Mouse (Mus musculus) hindbrain, embryonic 14.5 days (tissue): ENCODE measurements at regions not wholly inside any gene's neighbourhood (a gene's known extent, or its start where the extent isn't known, plus 50 kb on each side); places are given as distances from the start of the nearest gene placed in this dataset.

Experiments used
- ATAC-seq: fragments of 200-750 bp; cut with Nextera tagmentation; 2 replicates; pipeline ENCODE4 v1.8.0; 2017; ENCODE audit warnings: moderate number of reproducible peaks, mild to moderate bottlenecking, moderate TSS enrichment, moderate library complexity; ENCODE audit not compliant: low FRiP score
- DNase-seq: peaks from one replicate; pipeline ENCODE4 v3.0.0-alpha.2; 2015; ENCODE audit warnings: low spot score
- H3K27ac ChIP-seq: fragments of 300-500 bp; sonication (generic); 2 replicates; pipeline ENCODE4 v1.5.1; 2014; ENCODE audit warnings: mild to moderate bottlenecking, moderate library complexity
- H3K27me3 ChIP-seq: fragments of 300-500 bp; sonication (generic); 2 replicates; pipeline ENCODE4 v1.6.1; 2014; ENCODE audit warnings: mild to moderate bottlenecking, low read length, mixed read lengths; ENCODE audit not compliant: control insufficient read depth, insufficient read depth
- H3K36me3 ChIP-seq: fragments of 300-500 bp; sonication (generic); replicated peaks from 2 replicates; pipeline ENCODE4 v1.6.1; 2014; ENCODE audit not compliant: control insufficient read depth, insufficient read depth
- H3K4me1 ChIP-seq: fragments of 300-500 bp; sonication (generic); replicated peaks from 2 replicates; pipeline ENCODE4 v1.6.1; 2014; ENCODE audit warnings: antibody characterized with exemption, low read length, mixed read lengths; ENCODE audit not compliant: control insufficient read depth, insufficient read depth
- H3K4me2 ChIP-seq: fragments of 300-500 bp; sonication (generic); replicated peaks from 2 replicates; pipeline ENCODE4 v1.6.1; 2014; ENCODE audit warnings: mild to moderate bottlenecking, moderate library complexity
- H3K4me3 ChIP-seq: fragments of 300-500 bp; sonication (generic); replicated peaks from 2 replicates; pipeline ENCODE4 v1.5.1; 2014; ENCODE audit warnings: mild to moderate bottlenecking, low read length
- H3K9ac ChIP-seq: fragments of 300-500 bp; sonication (generic); 2 replicates; pipeline ENCODE4 v1.6.1; 2014
- H3K9me3 ChIP-seq: fragments of 300-500 bp; sonication (generic); 2 replicates; pipeline ENCODE4 v1.6.1; 2016; ENCODE audit warnings: low read length; ENCODE audit not compliant: control insufficient read depth
- WGBS: fragments of 180-500 bp; shearing (Covaris S2); extraction: QIAGEN DNeasy Blood & Tissue Kit; methylation state at CpG from one replicate; pipeline ENCODE4 v1.1.7; 2014; 5-methylcytosine and 5-hydroxymethylcytosine counted together

DNA sequence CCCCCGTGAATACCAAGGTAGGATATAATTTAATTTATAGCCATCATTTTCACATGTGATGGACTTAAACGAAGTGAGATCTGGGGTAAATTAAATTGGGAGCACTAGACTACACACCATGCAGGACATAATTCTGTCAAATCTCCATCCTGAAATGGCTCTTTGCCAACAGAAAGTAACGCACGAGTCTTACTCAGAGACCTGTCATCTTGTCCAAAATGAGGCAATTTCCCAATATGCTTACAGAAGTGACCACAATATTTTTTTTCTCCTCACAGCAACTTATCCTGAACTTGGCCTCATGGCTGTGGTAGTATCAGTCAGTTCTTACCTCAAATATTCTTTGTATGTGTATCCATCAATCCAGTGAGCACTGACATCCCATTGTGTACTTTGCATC, 955.2 kb downstream of the Gsdmc2 start:
- no peaks in the 10 kb centered on the region for H3K36me3 ChIP-seq
- ATAC-seq (no peak), DNase-seq (no peak)
- H3K4me1 ChIP-seq, result no peaks in the 10 kb centered on the region
- 73% methylated on average over 4 of the region's 4 CpGs for WGBS
- no peak overlapping the region for H3K4me3 ChIP-seq
- H3K9ac ChIP-seq, result no peak overlapping the region
- no peak overlapping the region for H3K27ac ChIP-seq
- H3K9me3 ChIP-seq, result peaks cover 4% of the 10 kb centered on the region; the same call in 1 of the 2 replicates
- H3K27me3 ChIP-seq, result no peaks in the 10 kb centered on the region
- no peak overlapping the region for H3K4me2 ChIP-seq

- Histone ChIP-seq H3K9me3 (peaks cover 4% of the 10 kb centered on the region; the same call in 1 of the 2 replicates), H3K4me2 (no peak overlapping the region), H3K4me3 (no peak overlapping the region), H3K9ac (no peak overlapping the region), H3K4me1 (no peaks in the 10 kb centered on the region), H3K27me3 (no peaks in the 10 kb centered on the region), H3K36me3 (no peaks in the 10 kb centered on the region), H3K27ac (no peak overlapping the region)
- ATAC-seq, result no peak
- WGBS, result 92% methylated on average over 4 of the region's 4 CpGs
- DNase-seq, result no peak
Measured at GRCm38 (mm10) chr15:62885331-62885730, 959.6 kb downstream of the Gsdmc2 start.

DNA sequence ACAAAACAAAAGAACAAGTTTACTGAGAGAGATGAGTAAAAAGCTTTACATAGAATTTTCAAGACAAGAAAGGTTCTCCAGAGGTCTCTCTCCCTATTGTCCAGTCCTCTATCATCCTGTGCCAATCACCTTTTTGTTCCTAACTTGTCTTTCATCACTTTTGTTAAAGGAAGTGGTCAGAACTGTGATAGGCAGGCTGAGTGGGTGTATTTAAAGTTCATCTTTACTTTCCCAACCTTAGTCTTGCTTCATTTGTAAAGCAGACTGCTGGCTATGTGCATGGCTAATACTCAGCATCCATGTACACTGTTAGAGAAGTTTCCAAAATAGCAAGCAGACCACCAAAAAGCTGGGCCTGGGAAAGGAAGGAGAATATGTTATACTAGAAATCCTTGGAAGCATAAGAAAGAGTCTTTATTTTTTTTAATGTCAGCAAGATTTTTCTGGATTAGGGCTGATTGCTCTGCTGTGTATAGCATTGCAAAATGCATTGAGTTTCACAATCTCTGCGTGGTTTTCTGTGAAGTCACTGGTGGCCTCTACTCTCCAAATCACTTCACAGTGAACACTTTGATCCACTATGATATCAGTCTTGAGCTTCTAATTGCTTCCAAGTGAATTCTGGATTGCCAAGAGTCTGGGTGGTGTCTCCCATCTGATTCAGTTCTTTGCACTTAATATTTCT, 973.8 kb downstream of the Gsdmc2 start:
- no peak for ATAC-seq
- Histone ChIP-seq H3K4me2 (no peak overlapping the region), H3K27ac (no peak overlapping the region), H3K36me3 (no peaks in the 10 kb centered on the region), H3K9me3 (no peaks in the 10 kb centered on the region), H3K4me1 (no peaks in the 10 kb centered on the region), H3K9ac (no peak overlapping the region), H3K4me3 (no peak overlapping the region), H3K27me3 (no peaks in the 10 kb centered on the region)
- DNase-seq, result no peak
- WGBS, result 85% methylated on average over 1 of the region's 1 CpGs

DNA sequence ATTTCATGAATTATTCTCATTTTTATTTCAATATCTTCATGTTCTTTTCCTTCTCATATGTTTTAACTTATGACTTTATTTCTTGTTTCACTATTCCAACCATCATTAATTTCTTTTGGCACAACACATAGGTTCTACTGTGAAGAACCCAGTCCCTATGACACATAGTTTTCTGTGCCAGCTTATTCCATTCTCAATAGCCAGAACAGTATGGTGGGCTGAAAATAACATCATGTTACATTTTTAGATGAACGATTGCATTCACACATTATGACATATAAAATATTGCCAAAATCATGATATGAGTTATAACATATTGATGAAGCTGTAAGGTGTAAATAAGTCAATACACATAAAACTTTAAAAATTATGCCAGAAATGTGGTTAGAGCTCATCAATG, 982.4 kb downstream of the Gsdmc2 start:
- H3K27ac ChIP-seq, result no peak overlapping the region
- 88% methylated on average over 1 of the region's 1 CpGs for WGBS
- no peaks in the 10 kb centered on the region for H3K36me3 ChIP-seq
- no peak overlapping the region for H3K9ac ChIP-seq
- H3K4me1 ChIP-seq, result no peaks in the 10 kb centered on the region
- no peak overlapping the region for H3K4me3 ChIP-seq
- H3K4me2 ChIP-seq, result no peak overlapping the region
- H3K9me3 ChIP-seq, result no peaks in the 10 kb centered on the region
- no peak for DNase-seq
- H3K27me3 ChIP-seq, result no peaks in the 10 kb centered on the region
- ATAC-seq, result no peak

- no peak overlapping the region for H3K4me2 ChIP-seq
- H3K9ac ChIP-seq, result no peak overlapping the region
- ATAC-seq, result no peak
Measured at GRCm38 (mm10) chr15:62861422-62861821, 983.6 kb downstream of the Gsdmc2 start.

GRCm38 (mm10) chr15:62849326-62849725, 995.7 kb downstream of the Gsdmc2 start:
- no peak for ATAC-seq
- no peak overlapping the region for H3K4me2 ChIP-seq
- H3K4me1 ChIP-seq, result no peaks in the 10 kb centered on the region
- H3K4me3 ChIP-seq, result no peak overlapping the region
- no peak overlapping the region for H3K27ac ChIP-seq
- no peak overlapping the region for H3K9ac ChIP-seq
- no peaks in the 10 kb centered on the region for H3K9me3 ChIP-seq
- no peaks in the 10 kb centered on the region for H3K27me3 ChIP-seq
- H3K36me3 ChIP-seq, result no peaks in the 10 kb centered on the region
- DNase-seq, result no peak

More at GRCm38 (mm10) chr15:62861422-62861821, 983.6 kb downstream of the Gsdmc2 start:
- H3K4me3 ChIP-seq, result no peak overlapping the region
- no peaks in the 10 kb centered on the region for H3K36me3 ChIP-seq
- H3K4me1 ChIP-seq, result no peaks in the 10 kb centered on the region
- no peak overlapping the region for H3K27ac ChIP-seq
- no peaks in the 10 kb centered on the region for H3K27me3 ChIP-seq
- no peak for DNase-seq
- H3K9me3 ChIP-seq, result no peaks in the 10 kb centered on the region

GRCm38 (mm10) chr15:62845884-62846283, 999.1 kb downstream of the Gsdmc2 start:
- H3K4me3 ChIP-seq, result no peak overlapping the region
- H3K4me1 ChIP-seq, result no peaks in the 10 kb centered on the region
- ATAC-seq (no peak), DNase-seq (no peak)
- no peaks in the 10 kb centered on the region for H3K9me3 ChIP-seq
- H3K27me3 ChIP-seq, result no peaks in the 10 kb centered on the region
- H3K4me2 ChIP-seq, result no peak overlapping the region
- H3K36me3 ChIP-seq, result no peaks in the 10 kb centered on the region
- H3K27ac ChIP-seq, result no peak overlapping the region
- WGBS, result 75% methylated on average over 3 of the region's 3 CpGs
- no peak overlapping the region for H3K9ac ChIP-seq

GRCm38 (mm10) chr15:62825586-62825985, 1019.4 kb downstream of the Gsdmc2 start:
- Histone ChIP-seq H3K27me3 (no peaks in the 10 kb centered on the region), H3K27ac (no peak overlapping the region), H3K4me2 (no peak overlapping the region), H3K9me3 (no peaks in the 10 kb centered on the region), H3K4me1 (no peaks in the 10 kb centered on the region), H3K4me3 (no peak overlapping the region), H3K9ac (no peak overlapping the region), H3K36me3 (no peaks in the 10 kb centered on the region)
- DNase-seq (no peak), ATAC-seq (no peak)

DNA sequence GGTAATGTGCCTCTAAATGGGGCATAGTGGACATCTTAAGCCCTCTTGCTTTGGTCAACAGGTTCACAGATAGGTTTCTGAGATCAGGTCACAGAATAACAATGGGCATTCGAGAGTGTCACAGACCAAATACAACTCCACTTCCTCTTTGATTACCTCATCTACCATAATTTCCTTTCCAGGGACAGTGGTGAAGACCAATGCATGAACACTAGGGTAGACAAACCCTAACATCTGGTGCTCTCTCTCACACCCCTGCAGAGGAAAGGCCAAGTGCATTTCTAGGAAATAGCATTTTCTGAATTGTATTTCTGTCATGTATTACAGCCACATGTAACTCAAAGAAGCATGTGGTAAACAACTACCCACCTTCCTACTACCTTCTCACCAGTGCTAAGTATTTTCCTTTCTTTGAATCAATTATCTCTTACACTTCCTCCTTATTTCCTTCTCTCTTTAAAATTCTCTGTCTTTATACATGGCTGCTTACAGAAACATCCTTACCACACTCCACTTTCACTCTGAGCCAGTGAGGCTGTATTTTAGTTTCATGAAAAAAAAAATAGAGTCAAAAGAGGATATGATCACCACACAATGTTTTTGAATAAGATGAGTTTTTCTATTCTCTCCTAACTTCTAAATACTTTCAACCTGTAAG, 1021.0 kb downstream of the Gsdmc2 start:
- Histone ChIP-seq H3K36me3 (no peaks in the 10 kb centered on the region), H3K4me1 (no peaks in the 10 kb centered on the region), H3K4me2 (no peak overlapping the region), H3K9me3 (no peaks in the 10 kb centered on the region), H3K9ac (no peak overlapping the region), H3K4me3 (no peak overlapping the region), H3K27me3 (no peaks in the 10 kb centered on the region), H3K27ac (no peak overlapping the region)
- DNase-seq (no peak), ATAC-seq (no peak)
- WGBS, result 75% methylated on average over 1 of the region's 1 CpGs

DNA sequence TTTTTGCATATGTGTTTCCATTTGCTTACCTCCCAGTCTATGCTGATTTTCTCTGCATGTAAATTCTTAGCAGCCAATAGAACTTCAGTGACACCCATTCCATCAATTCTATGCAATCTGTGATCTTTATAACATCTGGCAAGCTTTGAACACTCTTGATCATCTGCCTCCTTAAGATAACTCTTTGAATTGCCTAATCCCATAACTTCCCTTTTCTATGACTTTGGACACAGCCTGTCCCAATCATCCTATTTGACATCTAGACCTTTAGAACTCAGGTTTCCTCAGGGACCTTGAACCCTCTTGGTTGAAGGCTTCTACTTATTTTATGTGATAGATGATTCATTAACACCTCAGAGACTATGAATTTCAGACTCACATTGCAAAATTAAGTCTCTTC, 1022.7 kb downstream of the Gsdmc2 start:
- Histone ChIP-seq H3K9ac (no peak overlapping the region), H3K9me3 (no peaks in the 10 kb centered on the region), H3K4me3 (no peak overlapping the region), H3K4me1 (no peaks in the 10 kb centered on the region), H3K27me3 (no peaks in the 10 kb centered on the region), H3K36me3 (no peaks in the 10 kb centered on the region), H3K27ac (no peak overlapping the region), H3K4me2 (no peak overlapping the region)
- no peak for DNase-seq
- no peak for ATAC-seq
